Mouse (Mus musculus): ENCODE data around the gene Rabggta.

DNA sequence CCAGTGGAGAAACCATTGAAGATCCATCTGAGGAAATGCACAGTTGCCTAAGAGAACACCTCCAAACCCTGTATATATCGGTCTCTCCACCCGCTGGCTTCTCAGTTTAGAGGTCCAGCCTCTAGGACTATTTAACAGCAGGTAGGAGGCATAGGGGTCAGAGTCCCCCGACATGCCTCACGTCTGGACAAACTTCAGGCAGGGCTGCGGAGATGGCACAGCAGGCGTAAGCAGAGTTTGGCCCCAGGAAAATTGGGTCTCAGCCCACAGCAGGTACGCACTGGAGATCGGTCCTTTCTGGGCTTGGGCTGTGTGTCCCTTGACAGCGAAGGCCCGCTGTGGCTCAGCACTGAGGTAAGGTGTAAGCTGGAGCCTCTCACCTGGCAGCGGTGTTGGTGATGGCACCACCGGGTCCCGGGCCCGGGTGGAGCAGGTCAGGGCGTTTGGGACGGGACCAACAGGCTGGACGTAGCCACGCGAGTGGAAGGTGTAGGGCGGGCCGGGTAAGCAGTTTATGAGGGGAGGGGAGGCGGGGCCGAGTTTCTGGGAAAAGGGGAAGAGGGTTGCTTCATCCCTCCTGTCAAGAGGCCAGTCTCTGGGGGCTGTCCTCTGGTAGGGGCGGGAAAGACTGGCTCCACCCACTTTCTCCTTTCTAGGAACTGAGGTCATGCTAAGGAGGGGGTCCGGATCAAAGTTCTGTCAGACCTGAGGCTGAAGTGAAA is 8.9 kb downstream of the Rabggta start:
- TF ChIP-seq CTCF (IDR thresholded peaks at IDR 0.05): no peak
- TF ChIP-seq EP300 (IDR thresholded peaks at IDR 0.05): peak; percentile 28
